Mouse (Mus musculus) kidney, postnatal 36 days (tissue): Measurements from ENCODE around the gene Cubn.

ENCODE experiments used
- DNase-seq, 2 experiments: peaks; one replicate each; pipeline ENCODE4 v3.0.0; 2021 to 2022; ENCODE audit warnings: mixed read lengths in 2 of 2

Cubn gene

DNA sequence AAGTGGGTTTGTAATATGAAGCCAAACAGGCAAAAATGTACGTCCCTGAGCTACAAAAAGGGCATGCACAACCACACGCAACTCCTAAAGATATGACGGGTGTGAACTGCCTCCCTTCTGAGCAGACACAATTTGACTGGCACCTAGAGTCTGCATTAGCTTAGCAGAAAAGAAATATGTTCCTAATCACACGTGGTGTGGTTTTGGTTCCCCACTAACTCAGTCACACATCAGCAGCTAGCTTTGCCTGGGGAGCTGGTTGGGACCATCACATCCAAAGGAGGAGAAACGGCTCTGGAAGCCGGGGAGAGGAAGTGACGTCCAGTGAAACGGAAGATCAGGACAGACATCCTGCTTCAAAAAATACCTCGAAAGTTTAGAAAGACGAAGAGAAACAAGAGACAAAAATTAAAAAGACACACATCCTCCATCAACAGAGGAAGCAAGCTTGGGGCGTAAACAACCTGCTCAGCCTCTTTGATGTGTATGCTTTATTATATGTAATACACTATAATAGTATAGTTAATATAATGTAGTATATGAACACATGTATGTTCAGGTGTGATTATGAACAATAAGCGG is 258.3 kb downstream of the Cubn start:
- peak in 1 of 2 experiments; percentile 6 for DNase-seq

GRCm38 (mm10) chr2:13232305-13232704 is 259.3 kb downstream of the Cubn start:
- DNase-seq = no peak

GRCm38 (mm10) chr2:13229686-13230085 is 261.9 kb downstream of the Cubn start:
- no peak for DNase-seq
